Mouse (Mus musculus): ENCODE results near the gene Gm9821.

The Gm9821 gene

DNA sequence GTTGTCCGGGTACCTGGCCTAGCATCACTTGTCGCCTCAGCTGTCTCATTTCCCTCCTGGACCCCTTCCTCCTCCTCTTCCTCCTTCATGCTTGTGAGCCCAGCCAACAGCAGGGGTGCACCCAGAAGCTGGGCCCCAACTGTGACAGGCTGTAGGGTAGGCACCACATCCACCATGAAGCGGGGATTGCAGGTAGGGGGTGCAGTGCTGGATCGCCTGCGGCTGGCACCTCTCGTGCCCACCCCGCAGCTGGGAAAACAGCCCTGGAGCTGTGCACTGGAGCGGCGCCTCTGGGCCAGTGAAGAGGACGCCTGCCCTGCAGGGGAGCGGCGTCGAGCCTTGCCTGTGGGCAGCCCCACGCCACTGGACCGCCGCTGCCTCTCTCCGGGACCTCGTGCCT lies at the start of gene Gm9821:
Gm9821 (plus strand) TSS at position 221 of the 400 bp plus-strand sequence.
- DNase-seq (ENCODE audit: low read depth, low spot score) = no peak

DNA sequence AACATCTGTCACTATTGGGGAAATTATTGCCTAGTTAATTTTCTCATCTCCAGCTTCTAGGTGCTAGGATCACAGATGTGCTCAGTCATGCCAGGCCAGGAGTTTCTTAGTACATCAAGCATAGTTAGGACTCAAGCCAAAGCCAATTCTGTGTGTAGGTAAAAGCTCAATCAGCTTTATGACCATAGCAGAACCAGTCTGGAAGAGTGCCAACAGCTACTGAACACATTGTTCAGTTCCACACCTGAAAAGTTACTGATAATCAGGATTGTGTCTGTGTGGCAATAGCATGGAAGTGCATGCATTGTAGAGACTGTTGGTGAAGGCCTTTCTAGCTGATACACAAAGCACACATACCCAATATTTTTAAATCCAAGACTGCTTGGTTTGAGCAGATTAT lies 47.5 kb upstream of the Gm9821 start:
- no peak for DNase-seq (ENCODE audit: low read depth, low spot score)

DNA sequence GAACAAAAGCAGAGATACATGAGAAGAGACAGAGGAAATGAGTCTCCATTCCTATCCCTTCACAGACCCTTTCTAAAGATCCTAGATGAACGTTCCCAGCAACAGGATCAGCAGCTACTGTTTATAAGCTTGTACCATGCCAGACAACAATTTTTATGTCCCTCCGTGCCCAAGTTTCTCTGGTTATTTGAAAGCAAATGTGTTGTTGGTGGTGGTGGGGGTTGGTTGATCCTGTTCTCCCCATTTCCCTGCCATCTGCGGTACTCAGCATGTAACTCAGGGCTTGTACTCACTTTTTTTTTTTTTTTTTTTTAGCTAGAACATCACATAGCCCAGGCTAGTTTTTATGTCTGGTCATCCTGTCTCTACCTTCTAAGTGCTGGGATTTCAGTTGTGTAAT lies 46.4 kb upstream of the Gm9821 start:
- no peak for DNase-seq (ENCODE audit: low read depth, low spot score)

DNA sequence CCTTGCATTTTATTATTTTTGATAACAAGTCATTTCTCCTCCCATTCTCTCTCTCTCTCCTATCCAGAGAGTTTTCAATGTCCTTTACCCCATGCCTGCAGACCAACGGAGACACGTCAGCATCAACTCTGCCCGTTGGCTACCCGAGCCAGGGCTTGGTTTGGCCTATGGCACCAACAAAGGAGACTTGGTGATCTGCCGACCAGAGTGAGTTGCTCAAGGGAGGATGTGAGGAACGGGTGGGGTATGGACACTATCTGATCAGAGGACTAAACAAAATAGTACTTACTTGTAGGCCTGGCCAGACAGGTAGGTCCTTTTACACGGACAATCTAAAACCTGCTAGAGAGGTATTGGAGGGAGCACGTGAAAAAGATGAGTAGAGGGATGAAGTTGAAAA lies 45.1 kb upstream of the Gm9821 start:
- DNase-seq (ENCODE audit: low read depth, low spot score) = no peak

DNA sequence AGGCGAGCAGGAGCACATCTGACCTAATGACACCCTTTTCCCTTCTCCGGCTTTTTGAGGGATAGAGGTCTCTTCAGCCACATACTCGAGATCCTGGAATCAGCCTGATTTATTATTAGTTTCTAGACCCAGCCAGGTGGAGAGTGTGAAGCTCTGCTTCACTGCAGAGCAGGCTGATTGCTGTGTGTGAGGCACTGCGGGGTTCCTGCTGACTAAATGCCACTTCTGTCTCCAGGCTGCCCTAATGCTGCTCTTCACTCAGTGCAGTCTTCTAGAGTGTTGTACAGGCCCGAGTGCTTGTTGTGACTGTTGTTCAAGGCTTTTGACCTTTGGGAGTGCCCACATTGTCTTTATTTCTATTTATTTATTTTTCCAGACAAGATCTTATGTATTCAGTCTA lies 43.2 kb upstream of the Gm9821 start:
- no peak for DNase-seq (ENCODE audit: low read depth, low spot score)

DNA sequence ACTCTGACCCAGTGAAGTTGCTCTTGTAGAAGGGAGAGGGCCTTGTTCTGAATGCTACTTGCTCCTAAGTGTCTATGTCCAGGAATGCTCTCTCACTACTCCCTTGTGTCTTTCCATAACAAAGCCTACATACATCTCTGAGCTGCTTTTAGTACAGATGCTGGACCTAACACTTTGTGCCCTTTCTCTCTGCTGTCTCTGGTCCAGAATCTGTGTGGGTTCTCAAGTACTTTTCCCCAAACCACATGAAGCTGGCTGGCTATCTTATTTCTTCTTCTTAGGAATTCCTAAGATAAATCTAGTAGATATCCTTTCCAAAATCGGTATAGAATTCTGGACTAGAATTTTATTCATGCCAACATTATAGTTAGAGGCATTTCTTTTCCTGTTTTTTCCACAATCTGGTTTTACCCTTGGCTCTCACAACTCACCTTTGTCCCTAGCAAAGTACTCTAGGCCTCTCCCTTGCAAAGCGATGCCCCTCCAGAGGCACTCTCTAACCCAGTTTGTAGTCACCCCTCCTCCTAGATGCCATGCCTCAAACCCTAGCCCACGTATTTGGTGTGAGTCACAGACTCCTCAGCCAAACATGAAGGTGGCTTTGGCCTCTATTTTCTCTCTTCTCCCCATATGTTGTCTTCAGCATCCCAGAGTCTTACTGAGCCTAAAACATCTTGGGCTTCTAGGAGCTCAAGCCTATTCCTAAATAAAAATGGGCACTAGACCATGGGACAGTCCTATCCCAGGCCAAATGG lies 42.2 kb upstream of the Gm9821 start:
- DNase-seq (ENCODE audit: low read depth, low spot score) = no peak

DNA sequence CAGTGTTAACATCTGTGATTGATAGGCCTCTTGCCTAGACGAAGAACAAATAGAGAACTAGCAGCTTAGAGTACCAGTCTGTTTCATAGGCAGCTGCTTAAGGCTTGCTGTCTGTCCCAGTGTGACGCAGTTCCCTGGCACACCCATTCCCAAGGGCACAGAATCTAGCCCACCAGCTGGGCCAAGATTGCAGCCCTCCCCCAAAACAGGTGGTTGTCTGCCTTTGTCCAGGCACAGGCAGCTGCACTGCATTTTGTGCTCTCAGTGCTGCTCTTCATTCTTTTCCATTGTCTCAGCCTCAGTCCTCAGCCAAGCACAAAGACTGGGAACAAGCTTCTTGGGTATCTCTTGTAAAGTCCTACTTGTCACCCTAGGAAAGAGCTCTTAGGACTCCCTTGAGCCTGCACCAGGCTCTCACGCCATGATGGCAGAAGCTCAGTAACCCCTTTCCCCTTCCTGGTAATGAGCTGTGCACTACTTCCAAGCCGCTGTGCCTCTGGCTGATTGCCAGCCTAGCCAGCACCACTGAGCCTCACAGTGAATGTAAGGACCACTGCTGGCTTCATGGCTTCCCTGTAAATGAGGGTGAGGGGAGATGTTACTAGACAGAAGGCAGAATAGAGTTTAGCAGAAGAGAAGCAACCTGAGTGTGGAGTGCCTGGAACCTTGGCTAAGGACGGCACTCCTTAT lies 40.7 kb upstream of the Gm9821 start:
- DNase-seq (ENCODE audit: low read depth, low spot score) = peak; percentile 75

DNA sequence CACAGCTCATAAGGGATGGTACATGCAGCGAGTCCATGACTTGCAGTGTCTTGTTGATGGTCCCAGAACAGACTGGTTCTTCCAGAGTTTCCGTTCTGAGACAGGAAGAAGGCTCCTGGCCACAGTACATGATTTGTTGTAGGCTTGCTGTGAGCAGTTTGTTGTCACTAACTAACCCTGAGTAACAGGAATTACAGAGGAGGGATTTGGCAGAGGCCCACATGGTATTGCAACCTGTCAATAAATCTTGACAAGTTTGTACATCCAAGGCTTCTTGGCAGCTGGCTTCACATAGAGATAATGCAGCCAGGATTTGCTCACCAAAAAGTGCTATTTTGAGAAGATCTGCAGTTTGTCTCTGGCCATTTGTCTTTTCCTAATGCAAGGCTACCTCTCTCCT lies 39.4 kb upstream of the Gm9821 start:
- DNase-seq (ENCODE audit: low read depth, low spot score) = no peak

DNA sequence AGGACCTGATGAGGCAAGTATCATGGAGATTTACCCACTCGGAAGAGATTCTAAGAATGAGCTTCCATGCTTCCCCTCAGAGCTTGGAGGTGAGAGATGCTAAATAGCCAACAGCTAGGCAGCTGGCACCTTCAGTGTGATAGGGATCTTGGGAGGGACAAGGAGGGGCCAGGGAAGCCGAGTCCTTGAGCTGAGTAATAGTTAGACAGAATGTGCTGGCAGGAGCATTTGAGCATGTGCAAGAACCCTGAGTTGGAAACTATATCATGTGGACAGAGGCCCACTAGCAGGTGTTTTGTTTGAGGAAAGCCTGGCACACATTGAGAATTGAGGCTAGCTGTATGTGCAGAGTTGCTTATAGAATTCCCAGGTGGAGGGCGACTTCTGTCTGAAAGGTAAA lies 32.9 kb upstream of the Gm9821 start:
- no peak for DNase-seq (ENCODE audit: low read depth, low spot score)

DNA sequence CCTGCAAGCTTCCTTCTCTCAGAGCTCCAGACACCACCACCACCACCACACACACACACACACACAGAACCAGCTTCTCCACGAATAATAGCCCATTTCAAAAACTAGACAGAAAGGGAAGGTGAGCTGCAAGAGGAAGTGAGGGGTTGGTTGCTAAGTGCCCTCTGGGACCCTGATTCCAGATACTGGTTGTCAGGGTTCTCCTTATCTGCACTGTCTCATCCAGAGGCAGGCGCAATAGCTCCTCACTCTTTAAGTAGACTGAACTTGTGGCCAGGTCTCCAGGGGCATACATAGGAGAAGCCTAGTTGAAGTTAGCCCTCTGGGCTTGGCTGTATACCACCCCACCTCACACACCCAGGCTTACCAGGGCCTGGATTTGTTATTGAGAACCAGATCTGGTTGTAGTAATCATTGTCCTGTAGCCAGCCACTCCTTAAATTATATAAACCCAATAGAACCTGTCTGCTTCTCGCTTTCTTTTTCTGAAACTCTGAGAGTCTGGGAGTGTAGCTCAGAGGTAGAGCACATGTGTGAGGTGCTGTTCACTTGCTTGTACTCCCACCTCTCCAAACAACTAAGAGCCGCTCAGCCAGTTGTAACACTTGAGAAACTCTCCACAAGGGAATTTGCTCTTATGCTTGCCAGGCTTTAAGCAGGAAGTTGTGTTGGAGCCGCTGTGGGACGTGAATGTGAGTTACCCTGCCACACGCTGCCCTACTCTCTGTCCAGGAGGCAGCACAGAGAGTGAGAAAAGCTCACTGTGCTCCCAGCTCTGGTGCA lies 32.0 kb upstream of the Gm9821 start:
- no peak for DNase-seq (ENCODE audit: low read depth, low spot score)

DNA sequence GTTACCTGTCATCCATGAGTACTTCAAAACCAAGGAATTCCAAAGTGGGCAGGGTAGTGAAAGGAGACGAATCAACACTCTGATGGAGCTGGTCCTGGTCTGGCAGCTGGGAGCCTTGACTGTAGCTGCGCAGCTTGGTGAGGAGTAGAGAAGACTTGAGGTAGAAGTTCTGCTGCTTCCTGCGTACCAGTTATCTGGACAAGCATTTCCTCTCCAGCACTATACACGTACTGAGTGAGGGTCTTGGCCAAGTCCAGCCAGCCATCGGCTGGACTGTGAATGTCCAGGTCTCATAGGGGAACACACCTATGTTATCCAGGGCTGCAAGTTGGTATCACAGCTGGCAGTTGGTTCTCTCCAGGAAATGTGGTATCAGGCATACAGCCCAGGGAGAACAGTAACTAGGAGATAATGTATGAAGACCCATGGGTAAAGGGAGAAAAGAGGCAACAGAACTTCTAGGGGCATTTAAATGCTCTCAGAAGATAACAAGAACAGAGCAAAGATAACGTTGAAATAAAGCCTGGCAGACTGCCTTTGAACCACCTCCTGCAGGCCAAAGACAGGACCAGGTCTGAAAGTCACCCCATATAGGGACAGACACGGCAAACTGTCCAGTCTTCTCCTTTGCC lies 29.0 kb upstream of the Gm9821 start:
- no peak for DNase-seq (ENCODE audit: low read depth, low spot score)

DNA sequence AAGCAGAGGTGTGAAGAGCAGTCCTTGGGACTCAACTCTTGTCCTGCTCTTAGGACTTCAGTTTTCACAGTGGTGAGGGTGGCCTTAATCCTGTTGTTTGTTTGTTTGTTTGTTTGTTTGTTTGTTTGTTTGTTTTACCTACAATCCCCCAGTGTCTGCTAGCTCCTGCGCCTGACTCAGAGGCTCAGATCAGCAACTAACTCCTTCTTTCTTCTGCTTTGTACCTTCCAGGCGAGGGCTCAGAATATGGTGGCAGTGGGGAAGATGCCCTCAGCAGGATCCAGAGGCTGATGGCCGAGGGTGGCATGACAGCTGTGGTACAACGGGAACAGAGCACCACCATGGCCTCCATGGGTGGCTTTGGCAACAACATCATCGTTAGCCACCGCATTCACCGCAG lies 28.4 kb upstream of the Gm9821 start:
- no peak for DNase-seq (ENCODE audit: low read depth, low spot score)

DNA sequence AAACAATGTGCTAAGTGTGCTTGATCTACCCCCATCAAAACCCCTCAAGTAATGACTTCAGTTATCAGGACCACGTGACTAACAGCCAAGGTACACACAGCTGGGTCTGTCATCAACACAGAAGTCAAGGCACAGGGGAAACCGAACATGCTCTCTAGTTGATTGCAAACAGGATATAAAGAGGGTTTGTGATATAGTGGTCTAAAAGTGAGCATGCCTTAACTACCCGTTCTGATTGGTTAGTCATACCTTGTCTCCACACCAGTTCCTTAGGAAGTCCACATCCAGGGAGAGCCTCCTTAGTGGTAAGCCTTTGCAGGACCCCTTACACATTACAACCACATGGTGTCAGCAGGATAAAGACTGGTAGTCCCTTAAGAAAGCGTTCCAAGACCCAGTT lies 25.4 kb upstream of the Gm9821 start:
- no peak for DNase-seq (ENCODE audit: low read depth, low spot score)

DNA sequence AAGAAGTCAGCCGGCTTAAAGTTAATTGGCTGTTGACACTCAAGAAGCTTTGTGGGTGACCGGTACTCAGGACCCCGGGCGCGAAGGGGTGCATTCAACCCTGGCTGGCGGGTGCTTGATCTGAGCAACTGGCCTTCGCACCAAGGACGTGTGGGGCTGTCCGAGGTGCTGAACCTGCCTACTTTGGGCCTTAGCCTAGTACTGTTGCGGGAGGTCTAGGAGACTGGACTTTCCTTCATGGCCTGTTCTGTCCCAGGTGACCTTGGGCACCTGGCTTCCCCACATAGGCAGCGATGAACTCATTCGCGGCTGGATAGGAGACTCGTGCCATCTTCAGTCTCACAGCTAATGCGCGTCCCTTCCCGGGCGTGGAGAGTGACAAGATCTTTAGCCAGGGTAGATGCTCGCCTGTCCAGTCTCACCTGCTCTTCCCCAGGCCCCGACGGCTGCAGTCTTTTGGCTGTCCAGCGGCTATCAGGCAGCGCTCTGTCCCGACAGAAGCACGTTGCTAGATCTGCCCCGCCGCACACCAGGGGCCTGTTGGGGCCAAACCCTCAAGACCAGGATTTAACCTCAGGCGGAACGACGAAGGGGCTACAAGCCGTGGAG lies 24.2 kb upstream of the Gm9821 start:
- DNase-seq (ENCODE audit: low read depth, low spot score) = peak; percentile 72

DNA sequence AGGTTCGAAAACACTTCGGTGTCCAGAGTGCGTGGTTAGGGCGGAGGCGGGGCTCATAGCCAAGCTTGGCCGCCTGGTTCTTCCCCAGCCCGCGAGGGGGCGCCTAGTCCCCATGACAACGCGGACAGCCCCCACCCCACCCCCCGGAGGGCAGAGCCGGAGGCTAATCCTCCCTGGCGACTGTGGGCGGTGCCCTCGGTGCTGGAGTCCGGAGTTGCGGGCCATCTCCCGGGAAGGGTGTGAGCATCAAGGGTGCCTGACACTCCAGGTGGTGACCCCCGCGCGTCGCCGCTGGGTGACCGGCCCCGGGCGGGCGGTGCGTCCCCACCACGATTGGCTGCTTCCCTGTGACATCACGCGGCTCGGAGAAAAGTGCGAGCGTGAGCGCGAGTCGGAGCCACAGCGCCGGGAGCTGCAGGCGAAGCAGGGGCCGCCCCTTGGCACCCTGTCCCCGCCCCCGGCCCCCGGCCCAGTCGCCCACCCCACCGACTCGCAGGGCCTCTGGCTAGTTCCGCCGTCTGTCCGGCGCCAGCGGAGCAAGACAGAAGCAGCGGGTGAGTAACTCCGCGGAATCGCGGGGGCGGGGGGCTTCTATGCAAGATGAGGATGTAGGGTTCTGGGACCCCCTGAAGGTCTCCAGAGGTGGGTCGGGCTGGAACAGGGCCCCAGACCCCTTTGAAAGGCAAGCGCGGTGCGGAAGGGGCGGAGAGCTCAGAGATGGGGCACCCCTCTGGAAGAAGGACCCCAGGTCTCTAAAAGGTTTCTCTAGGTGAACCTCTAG lies 23.5 kb upstream of the Gm9821 start:
- DNase-seq (ENCODE audit: low read depth, low spot score) = peak; percentile 93

DNA sequence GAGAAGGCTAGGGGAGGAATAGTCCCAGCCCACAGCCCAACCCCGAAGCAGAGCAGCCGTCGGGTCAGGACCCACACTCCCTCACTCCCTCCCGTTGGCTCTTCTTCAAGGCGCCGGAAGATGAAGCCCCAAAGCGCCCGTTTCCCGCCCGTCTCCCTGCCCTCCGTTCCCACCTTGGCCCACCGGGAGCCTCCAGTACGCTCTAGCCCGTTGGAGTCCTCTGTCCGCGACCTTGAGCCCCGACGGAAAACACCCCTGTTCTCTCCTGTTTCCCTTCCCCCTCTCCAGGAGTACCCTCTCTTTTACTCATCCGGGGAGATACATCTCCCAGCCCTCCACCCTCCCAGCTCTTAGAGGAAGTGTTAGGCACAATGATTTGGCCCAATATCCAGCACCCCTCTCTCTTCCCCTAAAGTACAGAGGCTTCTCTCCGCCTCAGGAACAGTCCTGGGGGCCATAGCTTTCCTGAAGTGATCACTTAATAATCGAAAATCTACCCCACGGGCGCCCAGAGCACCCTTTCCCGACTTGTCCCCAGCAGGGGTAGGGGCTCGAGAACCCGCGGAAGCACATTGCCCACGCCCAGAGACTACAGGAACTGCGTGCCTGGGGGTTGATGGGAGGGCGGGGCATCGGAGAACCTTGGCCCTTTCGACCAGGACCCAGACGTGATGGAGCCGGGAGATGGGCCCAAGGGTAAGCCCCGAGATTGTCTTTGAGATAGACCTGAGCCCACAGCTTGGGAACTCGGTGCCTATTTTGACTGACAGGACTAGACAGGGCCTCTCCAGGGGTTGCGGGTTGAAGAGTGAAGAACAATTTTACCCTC lies 22.7 kb upstream of the Gm9821 start:
- DNase-seq (ENCODE audit: low read depth, low spot score) = peak; percentile 68

DNA sequence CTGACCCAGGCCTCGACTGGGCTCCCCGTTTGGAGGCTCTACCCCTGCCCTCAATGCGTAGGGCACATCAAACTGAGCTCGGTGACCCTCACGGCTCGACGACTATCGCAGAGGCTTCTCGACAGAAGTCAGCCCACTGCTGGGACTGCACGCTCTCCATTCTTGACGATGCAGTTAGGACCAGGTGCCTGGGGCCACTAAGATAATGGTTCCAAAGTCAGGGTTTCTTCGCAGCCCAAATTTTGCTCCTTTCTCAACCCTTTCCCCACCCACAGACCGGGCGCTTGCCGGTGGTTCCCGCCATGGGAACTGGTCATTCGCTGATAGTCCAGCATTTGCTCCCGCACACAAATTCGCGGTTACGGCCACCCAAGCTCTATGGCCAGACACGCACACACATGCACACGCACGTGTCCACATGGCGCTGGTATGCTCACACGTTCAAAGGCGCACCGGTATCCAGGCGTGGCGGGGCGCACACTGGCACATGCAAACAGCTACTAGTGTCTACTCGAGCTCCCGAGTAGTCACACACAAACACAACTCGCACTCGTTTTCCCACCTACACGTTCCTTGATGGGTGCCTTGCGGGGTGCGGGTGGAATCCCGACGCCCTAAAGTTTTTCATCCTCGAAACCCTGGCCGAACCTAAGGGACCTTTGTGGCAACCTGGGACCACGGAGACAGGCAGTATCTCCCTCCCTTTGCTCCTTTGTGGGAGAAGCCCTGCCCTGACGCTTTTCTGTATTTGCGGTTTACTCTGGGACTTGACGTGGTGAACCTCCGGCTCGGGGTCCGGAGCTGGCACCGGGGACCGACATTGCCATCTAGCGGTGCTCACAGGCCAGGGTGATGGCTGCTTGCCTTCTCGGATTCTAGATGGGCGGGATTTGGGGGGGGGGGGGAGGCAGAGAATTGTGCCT lies 21.8 kb upstream of the Gm9821 start:
- peak; percentile 90 for DNase-seq (ENCODE audit: low read depth, low spot score)

DNA sequence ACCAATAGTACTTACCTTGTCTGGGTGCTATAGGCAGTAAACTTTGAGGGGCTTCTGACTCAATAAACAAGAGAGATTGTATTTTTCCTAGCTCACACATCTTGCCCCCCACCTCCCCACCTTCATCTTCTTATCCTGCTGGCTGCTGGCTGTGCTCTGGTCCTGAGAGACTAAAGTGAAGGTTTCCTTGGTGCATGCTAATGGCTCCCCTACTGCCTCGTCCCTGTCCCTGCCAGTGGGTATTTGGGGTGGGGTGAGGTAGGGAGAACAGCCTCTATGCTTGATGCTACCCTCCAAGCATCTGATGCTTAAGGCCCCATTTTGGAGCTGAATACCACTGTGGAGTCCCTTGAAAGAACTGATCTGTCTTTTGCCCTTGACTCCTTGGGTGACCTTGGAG lies 20.8 kb upstream of the Gm9821 start:
- DNase-seq (ENCODE audit: low read depth, low spot score) = no peak

DNA sequence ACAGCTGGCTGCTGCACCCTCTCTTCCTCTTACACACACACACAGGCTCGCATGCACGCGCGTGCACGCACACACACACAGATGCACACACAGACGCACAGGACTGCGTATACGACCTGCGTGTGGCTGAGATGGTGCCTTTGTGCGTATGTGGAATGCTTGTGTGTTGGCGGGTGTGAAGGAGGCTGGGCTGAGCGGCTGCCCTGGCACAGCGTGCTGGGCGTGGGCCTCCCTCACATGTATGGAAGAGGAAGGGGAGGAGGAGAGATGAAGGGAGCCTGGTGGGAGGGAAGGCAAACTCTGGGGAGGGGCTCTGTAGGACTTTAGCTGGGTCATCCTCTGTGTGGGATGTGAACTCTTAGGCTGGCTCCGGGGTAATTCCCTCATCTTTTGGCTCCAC lies 20.1 kb upstream of the Gm9821 start:
- no peak for DNase-seq (ENCODE audit: low read depth, low spot score)

Measured in ZHBTc4 (cell line).